Mouse (Mus musculus): ENCODE data around the gene Ndufv3.

DNA sequence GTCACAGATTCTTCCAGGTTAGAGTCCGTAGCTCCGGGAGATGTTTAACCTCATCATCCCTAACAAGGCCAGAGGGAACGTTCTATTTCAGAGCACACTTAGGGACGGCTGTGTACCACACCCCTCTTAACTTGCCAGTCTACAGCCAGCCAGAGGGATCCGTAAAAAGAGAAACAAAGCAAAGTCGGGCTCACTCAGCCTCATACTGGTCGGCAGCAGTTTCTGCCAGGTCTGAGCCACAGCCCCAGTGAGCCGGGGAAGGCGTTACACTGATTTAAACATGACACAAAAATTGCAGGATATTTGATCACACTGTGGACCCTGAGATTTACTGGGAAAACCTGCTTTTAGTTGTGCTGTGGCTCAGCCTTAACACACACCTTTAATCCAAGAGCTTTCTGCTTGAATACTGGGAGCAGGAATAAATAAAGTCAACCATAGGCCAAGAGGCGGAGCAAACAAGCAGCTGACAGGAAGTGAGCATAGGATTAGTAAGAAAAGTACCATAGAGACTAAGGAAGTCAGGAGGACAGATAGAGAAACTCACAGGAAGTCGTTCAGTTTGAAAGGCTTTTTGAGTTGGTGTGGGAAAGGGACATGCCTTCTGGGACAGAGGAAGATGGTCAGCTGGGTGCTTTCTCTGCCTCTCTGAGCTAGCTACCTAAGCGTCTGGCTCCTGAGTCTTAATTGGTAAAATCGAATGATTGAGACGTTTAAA is 11.7 kb downstream of the Ndufv3 start:
- no peak for TF ChIP-seq CTCF (IDR thresholded peaks at IDR 0.05; ENCODE audit: low read depth)
- no peak for TF ChIP-seq EP300 (IDR thresholded peaks at IDR 0.05; ENCODE audit: low read depth)
